Mouse (Mus musculus): Measurements from ENCODE around the gene Lipi.

GRCm38 (mm10) chr16:75612561-75612960 lies 26.7 kb upstream of the Lipi start:
- TF ChIP-seq CTCF (IDR thresholded peaks at IDR 0.05): no peak
- no peak for TF ChIP-seq POLR2A (IDR thresholded peaks at IDR 0.05; ENCODE audit: insufficient read depth, low read depth, low read length)
- TF ChIP-seq EP300 (IDR thresholded peaks at IDR 0.05; ENCODE audit: insufficient read depth, low read depth, low read length): no peak
